Mouse (Mus musculus) megakaryocyte, embryonic 14.5 days (primary cell): ENCODE measurements around the gene Micall2.

Source experiments
- FLI1 ChIP-seq: IDR thresholded peaks from 2 replicates; pipeline ENCODE4 v1.6.1; 2012; ENCODE audit warnings: low read length, inconsistent platforms, mixed read lengths
- GATA1 ChIP-seq: IDR thresholded peaks from 3 replicates; pipeline ENCODE4 v1.6.1; 2012; ENCODE audit warnings: mixed read lengths, low read length, inconsistent platforms, borderline replicate concordance

GRCm38 (mm10) chr5:139659307-139659706, 76.8 kb downstream of the Micall2 start:
- TF ChIP-seq GATA1 (no peak), FLI1 (no peak)
